Mouse (Mus musculus) cerebral cortex, adult 2 months (tissue): ENCODE data around the gene Nsmce4a.

Experiments
- WGBS: fragments of 180-500 bp; shearing (Covaris S2); methylation state at CpG from one replicate; pipeline ENCODE4 v1.1.7; 2018; 5-methylcytosine and 5-hydroxymethylcytosine counted together

Gene Nsmce4a

DNA sequence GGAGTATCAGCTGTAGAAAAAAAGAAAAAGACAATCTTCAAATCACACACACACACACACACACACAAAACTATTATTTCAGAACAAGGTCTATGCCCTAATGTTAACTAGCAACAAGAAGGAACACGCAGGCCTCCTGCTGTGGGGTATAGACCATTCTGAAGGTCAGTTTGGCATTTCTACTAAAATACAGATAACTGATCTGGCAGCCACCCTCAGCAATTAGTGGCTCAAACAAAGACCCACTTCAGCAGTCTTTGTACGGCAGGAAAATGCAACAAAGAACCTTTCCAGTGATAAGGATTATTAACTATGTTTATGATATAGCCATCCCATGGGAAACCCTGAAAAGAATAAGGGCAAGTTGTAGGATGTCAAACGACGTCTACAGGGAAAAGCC, 35.9 kb downstream of the Nsmce4a start:
- WGBS = 84% methylated on average over 4 of the region's 4 CpGs

DNA sequence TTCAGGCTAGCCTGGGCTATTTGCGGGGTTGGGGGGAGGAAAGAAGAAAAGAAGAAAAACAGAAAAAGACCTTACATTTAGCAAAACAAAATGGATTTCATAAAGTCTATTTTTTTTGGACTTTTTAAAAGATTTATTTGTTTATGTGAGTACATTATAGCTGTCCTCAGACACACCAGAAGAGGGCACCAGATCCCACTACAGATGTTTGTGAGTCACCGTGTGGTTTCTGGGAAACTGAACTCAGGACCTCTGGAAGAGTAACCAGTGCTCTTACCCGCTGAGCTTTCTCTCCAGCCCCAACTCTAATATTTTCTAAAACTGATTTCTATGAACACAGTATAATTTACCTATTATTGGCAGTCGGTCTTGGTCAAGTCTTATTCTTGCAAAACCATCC, 37.7 kb downstream of the Nsmce4a start:
- WGBS = 74% methylated on average over 4 of the region's 4 CpGs

DNA sequence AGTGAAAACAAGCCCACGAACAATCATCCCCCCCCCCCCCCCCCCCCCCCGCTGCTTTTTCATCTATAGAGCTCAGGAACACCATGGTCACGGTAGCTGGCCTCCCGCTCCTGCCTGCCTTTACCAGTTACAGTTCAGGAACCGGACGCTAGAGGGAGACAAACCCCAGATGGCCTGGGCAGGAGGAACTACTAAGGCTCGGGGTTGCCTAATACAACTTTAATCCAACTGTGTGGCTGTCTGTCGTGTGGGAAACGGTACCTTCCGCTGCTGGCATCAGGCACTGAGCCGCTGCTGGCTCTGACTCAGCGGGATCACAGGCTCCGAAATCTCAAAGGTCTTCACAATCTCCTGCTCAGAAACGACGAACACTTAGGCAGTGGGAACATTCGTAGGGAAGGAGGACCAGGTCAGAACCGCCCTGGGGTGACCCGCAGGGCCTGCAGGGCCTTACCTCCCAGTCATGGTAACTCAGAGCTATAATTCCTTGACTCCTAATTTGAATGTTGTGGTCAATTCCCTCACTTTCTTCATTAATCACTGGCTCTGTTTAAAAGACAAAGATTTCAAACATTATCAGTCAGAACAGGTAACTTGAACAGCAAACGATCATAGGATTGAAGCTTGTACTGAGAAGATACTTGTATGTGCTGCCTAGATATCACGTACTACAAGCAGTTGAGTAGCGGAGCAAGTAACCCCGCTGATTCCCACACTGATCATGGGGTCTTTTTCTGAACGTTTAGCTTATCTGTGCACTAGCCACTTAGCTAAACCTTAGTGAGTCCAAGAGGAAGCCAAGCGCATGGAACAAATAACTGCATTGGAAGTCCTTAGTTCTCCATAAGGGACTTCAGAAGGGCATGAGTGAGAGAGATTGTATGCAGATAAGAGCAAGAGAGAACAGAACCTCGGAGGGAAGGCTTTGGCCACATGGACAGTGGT, 39.3 kb downstream of the Nsmce4a start:
- 36% methylated on average over 25 of the region's 25 CpGs for WGBS

DNA sequence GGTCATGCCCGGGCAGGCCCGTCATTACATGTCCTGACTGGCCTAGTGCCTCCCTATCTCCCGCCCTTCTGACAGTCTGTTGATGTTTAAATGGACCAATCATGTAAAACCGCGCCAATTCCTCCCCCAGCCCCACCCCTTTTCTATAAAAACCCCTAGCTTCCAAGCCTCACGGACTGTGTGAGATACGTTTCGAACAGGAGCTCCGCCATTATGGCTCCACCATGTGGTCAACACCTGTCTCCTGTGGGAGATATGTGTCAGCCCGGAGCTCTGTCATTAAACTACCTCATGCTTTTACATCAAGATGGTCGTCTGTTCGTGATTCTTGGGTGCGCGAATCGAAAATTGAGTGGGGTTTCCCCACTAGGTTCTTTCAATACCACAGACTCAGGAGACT, 41.8 kb downstream of the Nsmce4a start:
- WGBS = 93% methylated on average over 15 of the region's 15 CpGs

- WGBS = 74% methylated on average over 9 of the region's 9 CpGs
Measured at GRCm38 (mm10) chr7:130527306-130527705, 45.6 kb downstream of the Nsmce4a start.

DNA sequence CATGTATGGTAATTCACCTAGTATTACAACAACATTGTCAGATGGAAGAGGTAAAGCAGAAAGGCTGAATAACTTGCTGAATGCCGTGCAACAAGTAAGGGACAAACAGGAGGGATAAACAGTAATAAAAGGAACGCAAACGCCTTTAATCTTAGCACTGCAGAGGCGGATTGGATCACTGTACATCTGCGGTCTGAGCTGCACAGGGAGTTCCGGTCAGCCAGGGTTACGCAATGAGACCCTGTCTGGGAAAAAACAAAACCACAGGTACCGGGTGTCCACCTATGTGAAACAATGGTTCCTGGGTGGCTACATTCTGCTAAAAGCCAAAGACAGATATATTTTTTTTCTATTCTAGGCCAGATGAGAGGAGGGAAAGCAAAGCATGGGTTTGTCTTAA, 49.5 kb downstream of the Nsmce4a start:
- 82% methylated on average over 8 of the region's 8 CpGs for WGBS

- WGBS = 78% methylated on average over 14 of the region's 14 CpGs
Measured at GRCm38 (mm10) chr7:130520812-130521422, 52.0 kb downstream of the Nsmce4a start.

DNA sequence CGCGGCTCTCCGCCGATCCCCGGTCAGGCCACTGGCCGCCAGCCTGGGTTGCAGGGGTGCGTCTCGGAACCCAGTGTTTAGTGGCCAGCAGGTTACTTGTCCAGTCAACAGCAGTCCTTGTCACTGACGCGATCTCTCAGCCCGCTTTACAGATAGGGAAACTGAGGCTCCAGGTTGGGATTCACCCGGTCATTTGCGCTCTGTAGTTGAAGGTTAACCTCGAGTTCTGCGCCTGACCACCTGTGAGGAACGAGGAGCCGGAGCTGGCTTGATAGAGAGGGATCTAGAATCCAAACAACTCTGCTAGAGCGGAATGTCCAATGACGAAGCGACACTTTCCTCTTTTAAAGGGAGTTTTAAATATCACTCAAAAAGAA, 52.9 kb downstream of the Nsmce4a start, which contains the start of gene Ate1:
TSS of gene Ate1 (minus strand) at position 321 of the 377 bp plus-strand sequence.
- 6% methylated on average over 20 of the region's 20 CpGs for WGBS

GRCm38 (mm10) chr7:130519096-130520048, 53.5 kb downstream of the Nsmce4a start:
- under 1% methylated on average over 83 of the region's 90 CpGs for WGBS

- 19% methylated on average over 26 of the region's 26 CpGs for WGBS
Measured at GRCm38 (mm10) chr7:130518213-130519095, 54.5 kb downstream of the Nsmce4a start.

GRCm38 (mm10) chr7:130510243-130510642, 62.7 kb downstream of the Nsmce4a start:
- 83% methylated on average over 5 of the region's 5 CpGs for WGBS

- WGBS = 67% methylated on average over 5 of the region's 5 CpGs
Measured at GRCm38 (mm10) chr7:130503006-130503405, 69.9 kb downstream of the Nsmce4a start.

- WGBS = 36% methylated on average over 1 of the region's 1 CpGs
Measured at GRCm38 (mm10) chr7:130501499-130501898, 71.4 kb downstream of the Nsmce4a start.

DNA sequence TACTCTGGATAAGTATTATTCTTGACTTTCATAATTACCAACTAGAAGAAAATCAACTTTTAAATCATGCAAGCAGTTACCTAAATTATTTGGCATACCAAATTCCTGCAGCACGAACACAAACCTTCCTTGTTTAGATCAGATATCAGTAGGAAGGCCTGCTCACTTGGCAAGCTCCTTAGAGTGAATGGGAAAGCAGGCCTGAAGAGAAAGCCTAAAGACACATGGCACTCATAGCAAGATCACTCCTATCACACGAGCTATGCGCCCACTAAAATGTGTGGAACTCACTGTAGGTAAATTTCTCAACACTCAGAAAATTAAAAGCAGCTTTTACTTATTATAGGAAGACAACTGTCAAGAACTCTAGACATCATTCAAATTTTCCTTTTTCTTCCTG, 79.6 kb downstream of the Nsmce4a start:
- WGBS = 30% methylated on average over 3 of the region's 3 CpGs
